Mouse (Mus musculus) midbrain, embryonic 12.5 days (tissue): ENCODE data around the gene Msln. TPM values are rescaled to one million over a fixed set of nuclear protein-coding genes. Genes with fewer than 3 reads are reported as not detected.

Source experiments
- ATAC-seq: fragments of 200-750 bp; cut with Nextera tagmentation; 2 replicates; pipeline ENCODE4 v1.8.0; 2017; ENCODE audit warnings: low read depth, moderate TSS enrichment, moderate library complexity; ENCODE audit not compliant: low FRiP score
- H3K27ac ChIP-seq: fragments of 300-500 bp; sonication (generic); replicated peaks from 2 replicates; pipeline ENCODE4 v1.5.1; 2016; ENCODE audit warnings: mild to moderate bottlenecking
- H3K27me3 ChIP-seq: fragments of 300-500 bp; sonication (generic); 2 replicates; pipeline ENCODE4 v1.6.1; 2016; ENCODE audit warnings: mild to moderate bottlenecking
- H3K36me3 ChIP-seq: fragments of 300-500 bp; sonication (generic); 2 replicates; pipeline ENCODE4 v1.6.1; 2016
- H3K4me1 ChIP-seq: fragments of 300-500 bp; sonication (generic); 2 replicates; pipeline ENCODE4 v1.6.1; 2016
- H3K4me2 ChIP-seq: fragments of 300-500 bp; sonication (generic); replicated peaks from 2 replicates; pipeline ENCODE4 v1.6.1; 2016; ENCODE audit warnings: mild to moderate bottlenecking, moderate library complexity
- H3K4me3 ChIP-seq: fragments of 300-500 bp; sonication (generic); 2 replicates; pipeline ENCODE4 v1.5.1; 2016; ENCODE audit warnings: mild to moderate bottlenecking
- H3K9ac ChIP-seq: fragments of 300-500 bp; sonication (generic); replicated peaks from 2 replicates; pipeline ENCODE4 v1.6.1; 2016; ENCODE audit warnings: mild to moderate bottlenecking, moderate library complexity
- H3K9me3 ChIP-seq: fragments of 300-500 bp; sonication (generic); 2 replicates; pipeline ENCODE4 v1.6.1; 2016; ENCODE audit warnings: mild to moderate bottlenecking
- WGBS: fragments of 180-500 bp; shearing (Covaris S2); methylation state at CpG from one replicate; pipeline ENCODE4 v1.1.7; 2016; 5-methylcytosine and 5-hydroxymethylcytosine counted together
- polyA plus RNA-seq: library from polyadenylated mRNA; unstranded; fragments of >200 nt; fragmentation: Nextera tagmentation; extraction: Ambion mirVana; gene quantifications from 2 replicates; pipeline ENCODE4 v1.2.1, GENCODE M21; 2016

Gene Msln
- polyA plus RNA-seq, 1 experiment from 2014 or later: 0.19 TPM

- H3K9me3 ChIP-seq: no peaks in the 10 kb centered on the region
- H3K36me3 ChIP-seq: no peaks in the 10 kb centered on the region
- H3K27ac ChIP-seq: no peak overlapping the region
- ATAC-seq: no peak
- H3K27me3 ChIP-seq: peaks cover 50% of the 10 kb centered on the region
- 30% methylated on average over 3 of the region's 3 CpGs for whole genome bisulfite sequencing
- H3K9ac ChIP-seq: no peak overlapping the region
- H3K4me3 ChIP-seq: no peak overlapping the region
- peaks cover 6% of the 10 kb centered on the region; the same call in 1 of the 2 replicates for H3K4me1 ChIP-seq
- no peak overlapping the region for H3K4me2 ChIP-seq
Measured at GRCm38 (mm10) chr17:25762591-25762990, 8.4 kb upstream of the Msln start.

GRCm38 (mm10) chr17:25761561-25761970 lies 7.4 kb upstream of the Msln start:
- Histone ChIP-seq H3K4me1 (peaks cover 6% of the 10 kb centered on the region; the same call in 1 of the 2 replicates), H3K27me3 (peaks cover 49% of the 10 kb centered on the region), H3K9ac (no peak overlapping the region), H3K4me2 (no peak overlapping the region), H3K27ac (no peak overlapping the region), H3K36me3 (no peaks in the 10 kb centered on the region), H3K4me3 (no peak overlapping the region), H3K9me3 (no peaks in the 10 kb centered on the region)
- ATAC-seq: no peak
- WGBS: 37% methylated on average over 4 of the region's 4 CpGs

GRCm38 (mm10) chr17:25760148-25760547 lies 6.0 kb upstream of the Msln start:
- ATAC-seq: no peak
- WGBS: 82% methylated on average over 8 of the region's 8 CpGs
- H3K4me2 ChIP-seq: no peak overlapping the region
- no peaks in the 10 kb centered on the region for H3K36me3 ChIP-seq
- H3K27ac ChIP-seq: no peak overlapping the region
- peaks cover 43% of the 10 kb centered on the region for H3K27me3 ChIP-seq
- H3K4me3 ChIP-seq: no peak overlapping the region
- no peak overlapping the region for H3K9ac ChIP-seq
- H3K4me1 ChIP-seq: no peaks in the 10 kb centered on the region
- no peaks in the 10 kb centered on the region for H3K9me3 ChIP-seq

- Histone ChIP-seq H3K9ac (no peak overlapping the region), H3K4me2 (no peak overlapping the region), H3K4me1 (no peaks in the 10 kb centered on the region), H3K36me3 (no peaks in the 10 kb centered on the region), H3K9me3 (no peaks in the 10 kb centered on the region), H3K27me3 (peaks cover 39% of the 10 kb centered on the region), H3K27ac (no peak overlapping the region), H3K4me3 (no peak overlapping the region)
- no peak for ATAC-seq
- 83% methylated on average over 3 of the region's 3 CpGs for WGBS
Measured at GRCm38 (mm10) chr17:25757691-25758090, 3.5 kb upstream of the Msln start.

- H3K36me3 ChIP-seq: no peaks in the 10 kb centered on the region
- no peak overlapping the region for H3K9ac ChIP-seq
- 83% methylated on average over 9 of the region's 9 CpGs for WGBS
Measured at GRCm38 (mm10) chr17:25756378-25757242, 2.4 kb upstream of the Msln start.

DNA sequence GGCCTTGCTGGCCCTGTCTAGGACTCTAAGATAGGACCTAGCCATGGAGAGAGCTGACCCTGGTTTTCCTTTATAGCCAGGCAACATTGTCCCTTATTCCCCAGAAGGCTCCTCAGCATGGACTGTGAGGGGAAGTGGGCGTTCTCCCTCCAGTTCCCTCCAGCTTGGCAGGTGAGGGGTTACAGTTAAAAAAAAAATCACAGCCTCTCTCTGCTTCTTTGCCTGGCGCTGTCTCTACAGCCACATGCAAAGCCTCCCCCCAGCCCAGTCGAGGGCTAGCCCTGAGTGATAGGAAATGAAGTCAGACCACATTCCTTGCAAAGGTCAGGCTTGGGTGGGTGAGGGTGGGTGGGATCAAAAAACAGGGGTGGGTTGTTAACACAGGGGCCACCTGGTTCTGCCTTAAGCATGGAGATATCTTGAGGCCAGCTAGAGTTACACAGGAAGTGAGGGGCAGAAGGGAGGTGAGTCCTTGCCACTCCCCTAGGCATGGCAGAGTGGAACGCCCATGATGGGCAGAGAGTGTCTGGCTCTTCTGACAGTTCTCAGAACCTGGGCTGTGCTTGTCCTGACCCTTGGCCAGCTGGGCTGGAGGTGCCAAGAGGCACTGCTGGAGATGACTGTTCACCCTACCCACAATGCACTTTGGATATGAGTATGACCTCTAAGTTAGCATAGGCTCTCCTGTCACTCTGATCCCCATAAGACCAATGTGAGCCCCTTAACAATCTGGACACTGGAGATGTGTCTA lies 1.6 kb upstream of the Msln start:
- Histone ChIP-seq H3K4me1 (no peaks in the 10 kb centered on the region; the same call in 1 of the 2 replicates), H3K9ac (no peak overlapping the region), H3K4me3 (no peak overlapping the region), H3K36me3 (no peaks in the 10 kb centered on the region), H3K27ac (no peak overlapping the region), H3K4me2 (no peak overlapping the region), H3K9me3 (no peaks in the 10 kb centered on the region), H3K27me3 (peaks cover 39% of the 10 kb centered on the region)
- 73% methylated on average over 4 of the region's 4 CpGs for WGBS
- no peak for ATAC-seq

More at GRCm38 (mm10) chr17:25756378-25757242, 2.4 kb upstream of the Msln start:
- Histone ChIP-seq H3K27me3 (peaks cover 39% of the 10 kb centered on the region), H3K27ac (no peak overlapping the region), H3K9me3 (no peaks in the 10 kb centered on the region), H3K4me2 (no peak overlapping the region), H3K4me1 (no peaks in the 10 kb centered on the region; the same call in 1 of the 2 replicates), H3K4me3 (no peak overlapping the region)
- no peak for ATAC-seq

DNA sequence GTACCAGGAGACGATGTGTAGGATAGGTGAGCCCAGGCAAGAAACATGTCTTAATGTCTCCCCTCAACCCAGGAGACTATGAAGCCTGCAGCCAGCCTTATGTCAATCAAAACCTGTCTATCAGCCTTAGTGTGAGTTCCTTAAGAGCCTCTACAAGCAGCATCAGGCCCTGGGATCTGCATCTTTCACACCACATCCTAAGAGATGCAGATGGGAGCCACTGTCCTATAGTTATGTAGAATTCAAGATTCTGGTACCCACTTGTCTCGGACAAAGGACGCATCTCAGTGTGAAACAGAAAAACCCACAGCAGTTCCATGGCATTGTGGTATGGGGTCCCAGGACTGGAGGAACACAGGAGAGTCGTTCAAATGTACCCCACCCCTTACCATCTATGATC lies 908 bp upstream of the Msln start:
- Histone ChIP-seq H3K4me3 (no peak overlapping the region), H3K36me3 (no peaks in the 10 kb centered on the region), H3K9me3 (no peaks in the 10 kb centered on the region), H3K4me2 (no peak overlapping the region), H3K9ac (no peak overlapping the region), H3K4me1 (no peaks in the 10 kb centered on the region; the same call in 1 of the 2 replicates), H3K27me3 (peaks cover 32% of the 10 kb centered on the region), H3K27ac (no peak overlapping the region)
- ATAC-seq: no peak
- 84% methylated on average over 4 of the region's 4 CpGs for WGBS

GRCm38 (mm10) chr17:25751446-25751845 lies 2.7 kb downstream of the Msln start:
- no peak overlapping the region for H3K9ac ChIP-seq
- 70% methylated on average over 5 of the region's 5 CpGs for WGBS
- H3K9me3 ChIP-seq: no peaks in the 10 kb centered on the region
- H3K36me3 ChIP-seq: no peaks in the 10 kb centered on the region
- peaks cover 2% of the 10 kb centered on the region for H3K27me3 ChIP-seq
- H3K4me1 ChIP-seq: no peaks in the 10 kb centered on the region; the same call in 1 of the 2 replicates
- no peak overlapping the region for H3K27ac ChIP-seq
- H3K4me3 ChIP-seq: no peak overlapping the region
- ATAC-seq: no peak
- H3K4me2 ChIP-seq: no peak overlapping the region

- no peaks in the 10 kb centered on the region; the same call in 1 of the 2 replicates for H3K4me1 ChIP-seq
- peaks cover 4% of the 10 kb centered on the region for H3K27me3 ChIP-seq
- H3K27ac ChIP-seq: no peak overlapping the region
- no peak overlapping the region for H3K4me2 ChIP-seq
- 88% methylated on average over 6 of the region's 6 CpGs for WGBS
- no peak overlapping the region for H3K4me3 ChIP-seq
- H3K36me3 ChIP-seq: no peaks in the 10 kb centered on the region
- H3K9me3 ChIP-seq: no peaks in the 10 kb centered on the region
- H3K9ac ChIP-seq: no peak overlapping the region
- ATAC-seq: no peak
Measured at GRCm38 (mm10) chr17:25749314-25749713, 4.9 kb downstream of the Msln start.

GRCm38 (mm10) chr17:25748238-25748637 lies 5.9 kb downstream of the Msln start:
- Histone ChIP-seq H3K36me3 (no peaks in the 10 kb centered on the region), H3K4me2 (no peak overlapping the region), H3K27me3 (peaks cover 5% of the 10 kb centered on the region), H3K4me1 (no peaks in the 10 kb centered on the region; the same call in 1 of the 2 replicates), H3K9me3 (no peaks in the 10 kb centered on the region), H3K9ac (no peak overlapping the region), H3K4me3 (no peak overlapping the region), H3K27ac (no peak overlapping the region)
- no peak for ATAC-seq
- WGBS: 95% methylated on average over 4 of the region's 4 CpGs

DNA sequence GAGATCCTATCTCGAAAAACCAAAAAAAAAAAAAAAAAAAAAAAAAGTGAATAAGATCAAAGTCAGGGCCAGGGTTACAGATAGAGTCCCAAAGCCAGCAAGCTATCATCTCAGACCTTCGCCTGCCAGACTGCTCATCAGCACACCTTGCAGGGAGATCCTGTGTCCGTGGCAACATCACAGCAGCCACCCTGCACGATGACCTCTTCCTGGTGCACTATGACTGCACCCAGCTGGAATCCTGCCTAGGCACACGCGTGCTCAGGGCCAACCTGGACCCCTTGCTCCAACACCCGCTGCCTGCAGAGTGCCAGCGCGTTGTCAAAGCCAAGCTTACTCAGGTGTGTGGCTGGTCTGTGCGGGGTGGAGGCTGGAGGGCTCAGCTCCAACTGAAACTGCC lies 9.9 kb downstream of the Msln start:
- Histone ChIP-seq H3K36me3 (no peaks in the 10 kb centered on the region), H3K9me3 (no peaks in the 10 kb centered on the region), H3K27me3 (peaks cover 9% of the 10 kb centered on the region; the same call in 1 of the 2 replicates), H3K27ac (no peak overlapping the region), H3K4me3 (no peak overlapping the region), H3K4me2 (no peak overlapping the region), H3K9ac (no peak overlapping the region), H3K4me1 (no peaks in the 10 kb centered on the region)
- WGBS: 85% methylated on average over 10 of the region's 10 CpGs
- no peak for ATAC-seq

DNA sequence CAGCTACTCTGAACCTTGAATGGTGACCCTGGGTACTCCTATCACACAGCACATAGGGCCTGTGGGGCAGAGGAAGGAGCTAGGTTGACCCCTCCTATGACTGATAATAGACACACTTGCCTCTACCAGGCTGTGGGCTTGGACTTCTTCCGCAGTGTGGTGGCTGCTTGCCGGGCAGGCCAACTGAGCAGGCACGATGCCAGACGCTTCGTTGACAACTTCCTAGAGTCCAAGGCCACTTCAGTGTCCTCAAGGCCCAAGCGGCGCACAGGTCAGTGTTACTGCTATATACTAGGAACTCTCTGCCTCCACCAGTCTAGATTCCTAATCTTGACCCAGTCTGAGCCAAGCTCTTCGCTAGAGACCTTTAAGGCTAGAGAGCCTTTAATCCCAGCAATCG lies 10.3 kb downstream of the Msln start:
- Histone ChIP-seq H3K27me3 (peaks cover 9% of the 10 kb centered on the region; the same call in 1 of the 2 replicates), H3K4me1 (no peaks in the 10 kb centered on the region), H3K9ac (no peak overlapping the region), H3K9me3 (no peaks in the 10 kb centered on the region), H3K4me2 (no peak overlapping the region), H3K36me3 (no peaks in the 10 kb centered on the region), H3K27ac (no peak overlapping the region), H3K4me3 (no peak overlapping the region)
- ATAC-seq: no peak
- WGBS: 92% methylated on average over 9 of the region's 9 CpGs
